Mouse (Mus musculus): Measurements from ENCODE around the gene 4930539E08Rik.

The 4930539E08Rik gene

GRCm38 (mm10) chr17:28854377-28854776 is 60.7 kb downstream of the 4930539E08Rik start:
- DNase-seq: no peak

GRCm38 (mm10) chr17:28850511-28850910 is 64.6 kb downstream of the 4930539E08Rik start:
- no peak for DNase-seq

- DNase-seq: no peak
Measured at GRCm38 (mm10) chr17:28846974-28847617, 68.0 kb downstream of the 4930539E08Rik start.
